Mouse (Mus musculus) heart, postnatal 0 days (tissue): ENCODE measurements at regions not wholly inside any gene's neighbourhood (a gene's known extent, or its start where the extent isn't known, plus 50 kb on each side); places are given as distances from the start of the nearest gene placed in this dataset.

Experiments used
- ATAC-seq: fragments of 200-750 bp; cut with Nextera tagmentation; 2 replicates; pipeline ENCODE4 v1.8.0; 2017; ENCODE audit warnings: low read depth, moderate number of reproducible peaks, moderate library complexity; ENCODE audit not compliant: insufficient read depth
- DNase-seq: peaks from one replicate; pipeline ENCODE4 v3.0.0-alpha.2; 2016; ENCODE audit warnings: low spot score
- H3K27ac ChIP-seq: fragments of 300-500 bp; sonication (generic); 2 replicates; pipeline ENCODE4 v1.5.1; 2014; ENCODE audit warnings: low read depth, mild to moderate bottlenecking
- H3K27me3 ChIP-seq: fragments of 300-500 bp; sonication (generic); 2 replicates; pipeline ENCODE4 v1.6.1; 2014; ENCODE audit warnings: low read length, mixed read lengths; ENCODE audit not compliant: control insufficient read depth, insufficient read depth
- H3K36me3 ChIP-seq: fragments of 300-500 bp; sonication (generic); replicated peaks from 2 replicates; pipeline ENCODE4 v1.6.1; 2014; ENCODE audit warnings: low read length, mixed read lengths; ENCODE audit not compliant: control insufficient read depth, insufficient read depth
- H3K4me1 ChIP-seq: fragments of 300-500 bp; sonication (generic); 2 replicates; pipeline ENCODE4 v1.6.1; 2014; ENCODE audit warnings: antibody characterized with exemption; ENCODE audit not compliant: control insufficient read depth, insufficient read depth
- H3K4me2 ChIP-seq: fragments of 300-500 bp; sonication (generic); 2 replicates; pipeline ENCODE4 v1.6.1; 2014; ENCODE audit warnings: low read depth, mild to moderate bottlenecking, low read length, moderate library complexity
- H3K4me3 ChIP-seq: fragments of 300-500 bp; sonication (generic); 2 replicates; pipeline ENCODE4 v1.5.1; 2014; ENCODE audit warnings: low read depth, low read length
- H3K9ac ChIP-seq: fragments of 300-500 bp; sonication (generic); replicated peaks from 2 replicates; pipeline ENCODE4 v1.6.1; 2014; ENCODE audit warnings: low read depth, low read length, mixed read lengths
- H3K9me3 ChIP-seq: fragments of 300-500 bp; sonication (generic); replicated peaks from 2 replicates; pipeline ENCODE4 v1.6.1; 2016; ENCODE audit warnings: low read length; ENCODE audit not compliant: control insufficient read depth
- CTCF ChIP-seq: IDR thresholded peaks from 2 replicates; pipeline ENCODE4 v1.5.1; 2016; ENCODE audit warnings: antibody characterized with exemption, control low read depth, low read depth
- EP300 ChIP-seq: IDR thresholded peaks from 2 replicates; pipeline ENCODE4 v1.6.1; 2016; ENCODE audit warnings: antibody characterized with exemption, low read depth
- WGBS: fragments of 180-500 bp; shearing (Covaris S2); extraction: QIAGEN DNeasy Blood & Tissue Kit; methylation state at CpG from one replicate; pipeline ENCODE4 v1.1.7; 2014; 5-methylcytosine and 5-hydroxymethylcytosine counted together

GRCm38 (mm10) chr2:169493609-169494275 lies 93.8 kb downstream of the Gm11011 start:
- Histone ChIP-seq H3K9me3 (no peaks in the 10 kb centered on the region), H3K9ac (no peak overlapping the region), H3K4me1 (no peaks in the 10 kb centered on the region), H3K4me2 (no peak overlapping the region), H3K27me3 (no peaks in the 10 kb centered on the region), H3K36me3 (no peaks in the 10 kb centered on the region), H3K27ac (no peak overlapping the region), H3K4me3 (no peak overlapping the region)
- ATAC-seq = 0 out of 2 replicates have a peak, but pooled peaks have one; percentile 14
- TF ChIP-seq EP300 (no peak), CTCF (no peak)
- no peak for DNase-seq
- WGBS = 37% methylated on average over 16 of the region's 16 CpGs

DNA sequence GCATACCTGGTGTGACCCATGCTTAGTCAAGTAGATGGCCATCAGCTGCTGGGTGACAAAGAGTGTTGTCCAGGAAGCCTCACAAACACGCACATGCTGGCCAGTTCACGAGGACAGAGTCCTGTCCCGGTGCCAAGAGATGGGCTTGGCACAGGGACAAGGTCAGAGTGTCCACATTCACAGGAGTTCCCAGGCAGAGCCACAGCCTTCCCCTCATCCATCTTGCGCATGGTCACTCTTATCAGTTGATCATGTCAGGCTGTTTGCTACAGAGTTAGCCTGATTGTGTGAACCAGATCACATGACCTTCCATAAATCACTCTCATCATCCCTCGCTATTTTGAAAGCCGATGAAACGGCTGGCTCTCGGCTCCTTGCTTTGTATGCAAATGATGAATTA lies 103.6 kb downstream of the Gm11011 start:
- Histone ChIP-seq H3K9me3 (no peaks in the 10 kb centered on the region), H3K27ac (no peak overlapping the region), H3K9ac (no peak overlapping the region), H3K4me1 (no peaks in the 10 kb centered on the region), H3K27me3 (no peaks in the 10 kb centered on the region), H3K4me3 (no peak overlapping the region), H3K4me2 (no peak overlapping the region), H3K36me3 (no peaks in the 10 kb centered on the region)
- WGBS = 51% methylated on average over 8 of the region's 8 CpGs
- ATAC-seq (no peak), DNase-seq (no peak)
- TF ChIP-seq CTCF = no peak
- TF ChIP-seq EP300 = no peak

- 0 out of 2 replicates have a peak, but pooled peaks cover 3% of the 10 kb centered on the region for H3K9me3 ChIP-seq
- H3K9ac ChIP-seq = no peak overlapping the region
- no peaks in the 10 kb centered on the region for H3K4me1 ChIP-seq
- no peak for DNase-seq
- H3K36me3 ChIP-seq = no peaks in the 10 kb centered on the region
- H3K27ac ChIP-seq = no peak overlapping the region
- no peak for TF ChIP-seq EP300
- TF ChIP-seq CTCF = no peak
- H3K4me3 ChIP-seq = no peak overlapping the region
- 38% methylated on average over 15 of the region's 15 CpGs for WGBS
- H3K27me3 ChIP-seq = no peaks in the 10 kb centered on the region
- ATAC-seq = no peak
- H3K4me2 ChIP-seq = no peak overlapping the region
Observed at GRCm38 (mm10) chr2:169481731-169482465, 105.6 kb downstream of the Gm11011 start.

DNA sequence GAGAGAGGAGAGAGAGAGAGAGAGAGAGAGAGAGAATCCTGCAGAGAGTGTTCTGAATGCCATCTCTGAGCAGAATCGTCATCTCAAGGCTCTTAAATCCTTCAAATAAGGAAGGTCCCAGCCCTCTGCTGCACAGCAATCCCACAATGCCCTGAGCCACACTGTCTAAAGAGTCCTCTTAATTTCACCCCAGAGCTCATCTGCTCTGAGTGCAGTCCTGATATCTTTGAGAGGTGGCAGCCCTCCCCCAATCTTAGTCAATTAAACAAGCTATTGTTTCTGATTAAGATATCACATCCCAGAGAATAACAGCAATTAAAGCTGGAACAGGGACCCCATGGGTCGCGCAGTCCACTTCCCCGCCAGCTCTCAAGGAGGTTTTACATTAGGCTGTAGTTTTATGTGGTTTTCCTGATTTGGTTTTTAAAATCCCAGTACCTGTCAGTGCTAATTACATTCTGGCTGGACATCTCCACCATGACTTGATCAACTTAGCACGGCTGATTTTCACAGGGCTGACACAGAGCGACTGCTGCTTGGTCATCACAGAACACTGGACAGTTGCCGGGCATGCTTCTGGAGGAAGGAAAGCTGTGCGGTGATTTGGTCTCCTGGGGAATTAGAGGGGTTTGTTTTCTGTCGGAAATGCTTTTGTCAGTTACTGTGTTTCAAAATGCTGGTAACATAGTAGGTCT lies 113.0 kb downstream of the Gm11011 start:
- H3K36me3 ChIP-seq = no peaks in the 10 kb centered on the region
- H3K4me3 ChIP-seq = no peak overlapping the region
- ATAC-seq (no peak), DNase-seq (no peak)
- no peaks in the 10 kb centered on the region for H3K27me3 ChIP-seq
- H3K9me3 ChIP-seq = 0 out of 2 replicates have a peak, but pooled peaks cover 3% of the 10 kb centered on the region
- no peak overlapping the region for H3K4me2 ChIP-seq
- H3K9ac ChIP-seq = no peak overlapping the region
- H3K4me1 ChIP-seq = no peaks in the 10 kb centered on the region
- TF ChIP-seq EP300 (no peak), CTCF (no peak)
- 46% methylated on average over 9 of the region's 9 CpGs for WGBS
- H3K27ac ChIP-seq = no peak overlapping the region

GRCm38 (mm10) chr2:169469538-169469937 lies 118.0 kb downstream of the Gm11011 start:
- H3K9ac ChIP-seq = no peak overlapping the region
- 82% methylated on average over 10 of the region's 10 CpGs for WGBS
- no peaks in the 10 kb centered on the region for H3K9me3 ChIP-seq
- H3K4me2 ChIP-seq = no peak overlapping the region
- no peak for TF ChIP-seq CTCF
- TF ChIP-seq EP300 = no peak
- H3K27me3 ChIP-seq = no peaks in the 10 kb centered on the region
- H3K36me3 ChIP-seq = no peaks in the 10 kb centered on the region
- no peak overlapping the region for H3K4me3 ChIP-seq
- no peak for ATAC-seq
- DNase-seq = no peak
- H3K4me1 ChIP-seq = no peaks in the 10 kb centered on the region
- H3K27ac ChIP-seq = no peak overlapping the region
